Mouse (Mus musculus) heart, embryonic 11.5 days (tissue): ENCODE results near the gene Abr. TPM values are rescaled to one million over a fixed set of nuclear protein-coding genes. Genes with fewer than 3 reads are reported as not detected.
A peak's percentile ranks its signal among the peaks of the same experiment; 100 is the strongest.

Experiments used
- ATAC-seq: fragments of 200-750 bp; cut with Nextera tagmentation; replicated peaks from 2 replicates; pipeline ENCODE4 v1.8.0; 2017; ENCODE audit warnings: moderate library complexity; ENCODE audit not compliant: insufficient number of reproducible peaks, low FRiP score, low TSS enrichment
- H3K27ac ChIP-seq: fragments of 300-500 bp; sonication (generic); 2 replicates; pipeline ENCODE4 v1.5.1; 2014; ENCODE audit warnings: mild to moderate bottlenecking, low read depth, low read length
- H3K27me3 ChIP-seq: fragments of 300-500 bp; sonication (generic); 2 replicates; pipeline ENCODE4 v1.6.1; 2014; ENCODE audit warnings: mild to moderate bottlenecking, low read length, mixed read lengths; ENCODE audit not compliant: control insufficient read depth, insufficient read depth
- H3K36me3 ChIP-seq: fragments of 300-500 bp; sonication (generic); 2 replicates; pipeline ENCODE4 v1.6.1; 2014; ENCODE audit warnings: mild to moderate bottlenecking, low read length, moderate library complexity, mixed read lengths; ENCODE audit not compliant: control insufficient read depth, insufficient read depth
- H3K4me1 ChIP-seq: fragments of 300-500 bp; sonication (generic); 2 replicates; pipeline ENCODE4 v1.6.1; 2014; ENCODE audit warnings: low read length; ENCODE audit not compliant: control insufficient read depth, insufficient read depth
- H3K4me2 ChIP-seq: fragments of 300-500 bp; sonication (generic); 2 replicates; pipeline ENCODE4 v1.6.1; 2014; ENCODE audit warnings: mild to moderate bottlenecking, moderate library complexity
- H3K4me3 ChIP-seq: fragments of 300-500 bp; sonication (generic); 2 replicates; pipeline ENCODE4 v1.5.1; 2014; ENCODE audit warnings: low read depth, low read length
- H3K9ac ChIP-seq: fragments of 300-500 bp; sonication (generic); 2 replicates; pipeline ENCODE4 v1.6.1; 2014; ENCODE audit warnings: mild to moderate bottlenecking, low read depth, low read length, moderate library complexity
- H3K9me3 ChIP-seq: fragments of 300-500 bp; sonication (generic); replicated peaks from 2 replicates; pipeline ENCODE4 v1.6.1; 2016; ENCODE audit warnings: low read length; ENCODE audit not compliant: control insufficient read depth
- WGBS: fragments of 180-500 bp; shearing (Covaris S2); extraction: QIAGEN DNeasy Blood & Tissue Kit; methylation state at CpG from one replicate; pipeline ENCODE4 v1.1.7; 2014; ENCODE audit not compliant: insufficient replicate concordance; 5-methylcytosine and 5-hydroxymethylcytosine counted together
- polyA plus RNA-seq: library from polyadenylated mRNA; unstranded; fragments of >200 nt; fragmentation: Nextera tagmentation; extraction: Ambion mirVana; gene quantifications from 2 replicates; pipeline ENCODE4 v1.2.1, GENCODE M21; 2014

Gene Abr
- polyA plus RNA-seq, 1 experiment from 2014 or later, result 22.9 TPM

DNA sequence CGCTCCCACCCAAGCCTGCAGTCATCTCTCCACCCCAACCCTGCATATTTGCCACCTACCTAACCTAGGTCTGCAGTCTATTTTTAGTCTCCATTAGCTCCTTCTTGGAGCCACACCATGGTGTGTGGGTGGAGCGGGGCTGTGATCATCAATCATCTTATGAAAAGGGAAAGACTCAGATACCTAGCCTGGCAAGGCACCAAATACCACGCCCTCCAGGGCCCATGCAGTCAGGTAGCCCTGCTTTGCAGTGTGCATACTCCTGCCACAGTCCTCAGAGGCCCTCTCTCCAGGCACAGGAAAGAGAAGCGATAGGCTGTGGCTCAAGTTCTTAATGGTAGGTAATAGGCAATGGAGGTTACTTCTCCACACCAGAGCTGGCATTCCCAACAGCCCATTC is 128.9 kb downstream of the Abr start:
- Histone ChIP-seq H3K4me2 (peak overlapping the region; percentile 88), H3K4me1 (peaks cover 69% of the 10 kb centered on the region), H3K9ac (peak overlapping the region; percentile 49; the same call in 1 of the 2 replicates), H3K27me3 (no peaks in the 10 kb centered on the region), H3K27ac (no peak overlapping the region), H3K4me3 (peak overlapping the region; percentile 66), H3K9me3 (no peaks in the 10 kb centered on the region), H3K36me3 (no peaks in the 10 kb centered on the region)
- no peak for ATAC-seq
- WGBS, result 42% methylated on average over 4 of the region's 4 CpGs

GRCm38 (mm10) chr11:76491817-76492216 is 130.3 kb downstream of the Abr start:
- peak overlapping the region; percentile 88; the same call in 1 of the 2 replicates for H3K4me2 ChIP-seq
- no peaks in the 10 kb centered on the region for H3K36me3 ChIP-seq
- no peak overlapping the region for H3K4me3 ChIP-seq
- WGBS, result 72% methylated on average over 9 of the region's 9 CpGs
- no peak for ATAC-seq
- H3K27me3 ChIP-seq, result no peaks in the 10 kb centered on the region
- H3K4me1 ChIP-seq, result peaks cover 62% of the 10 kb centered on the region
- H3K9me3 ChIP-seq, result no peaks in the 10 kb centered on the region
- H3K27ac ChIP-seq, result no peak overlapping the region
- peak overlapping the region; percentile 49; the same call in 1 of the 2 replicates for H3K9ac ChIP-seq

GRCm38 (mm10) chr11:76489407-76489806 is 132.7 kb downstream of the Abr start:
- Histone ChIP-seq H3K4me1 (peaks cover 67% of the 10 kb centered on the region), H3K36me3 (no peaks in the 10 kb centered on the region), H3K4me3 (no peak overlapping the region), H3K9ac (peak overlapping the region; percentile 13; the same call in 1 of the 2 replicates), H3K27ac (no peak overlapping the region), H3K4me2 (no peak overlapping the region), H3K27me3 (no peaks in the 10 kb centered on the region), H3K9me3 (no peaks in the 10 kb centered on the region)
- WGBS, result 53% methylated on average over 6 of the region's 6 CpGs
- ATAC-seq, result no peak

DNA sequence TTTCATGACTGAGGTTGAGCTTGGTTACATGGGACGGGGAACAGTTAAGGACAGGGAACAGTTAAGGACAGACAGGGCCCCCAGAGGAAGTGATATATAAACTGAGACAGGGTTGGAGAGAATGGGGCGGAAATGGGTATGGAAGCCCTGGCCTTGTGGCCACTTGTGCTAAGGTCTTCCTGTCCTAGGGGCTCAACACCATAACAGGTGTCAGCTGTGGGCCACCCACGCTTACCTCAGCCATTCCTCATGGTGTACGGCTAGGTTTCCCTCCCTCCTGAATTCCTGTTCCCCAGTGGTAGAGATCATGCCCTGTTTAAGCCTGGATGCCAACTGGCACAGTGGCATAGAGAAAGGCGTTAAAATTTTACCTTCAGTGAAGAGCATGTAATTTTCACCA is 135.1 kb downstream of the Abr start:
- Histone ChIP-seq H3K4me3 (no peak overlapping the region), H3K4me2 (no peak overlapping the region), H3K4me1 (peaks cover 71% of the 10 kb centered on the region), H3K9ac (no peak overlapping the region), H3K36me3 (no peaks in the 10 kb centered on the region), H3K9me3 (no peaks in the 10 kb centered on the region), H3K27ac (peak overlapping the region; percentile 7; the same call in 1 of the 2 replicates), H3K27me3 (no peaks in the 10 kb centered on the region)
- WGBS, result 77% methylated on average over 5 of the region's 5 CpGs
- ATAC-seq, result no peak

DNA sequence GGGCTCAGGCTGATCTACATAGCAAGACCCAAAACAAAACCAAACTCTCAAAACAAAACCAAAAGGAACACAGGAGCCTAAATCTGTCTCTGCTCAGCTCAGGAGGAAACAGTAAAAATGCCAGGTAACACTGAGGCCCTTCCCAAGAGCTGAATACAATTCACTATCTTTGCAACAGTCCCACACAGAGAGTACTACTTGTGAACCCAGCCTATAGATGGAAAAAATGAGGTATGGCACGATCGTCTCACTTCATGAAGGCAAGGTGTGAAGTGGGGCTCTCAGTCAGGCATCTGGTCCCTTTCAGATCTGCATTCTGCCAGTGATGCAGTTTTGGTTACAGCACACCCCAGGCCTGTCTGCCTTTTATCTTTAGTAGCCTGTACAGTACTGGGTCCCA is 138.1 kb downstream of the Abr start:
- Histone ChIP-seq H3K36me3 (0 out of 2 replicates have a peak, but pooled peaks cover 3% of the 10 kb centered on the region), H3K4me3 (no peak overlapping the region), H3K9ac (no peak overlapping the region), H3K4me1 (peaks cover 49% of the 10 kb centered on the region), H3K4me2 (no peak overlapping the region), H3K27me3 (no peaks in the 10 kb centered on the region), H3K9me3 (no peaks in the 10 kb centered on the region), H3K27ac (peak overlapping the region; percentile 72)
- ATAC-seq, result no peak
- 32% methylated on average over 2 of the region's 2 CpGs for WGBS

DNA sequence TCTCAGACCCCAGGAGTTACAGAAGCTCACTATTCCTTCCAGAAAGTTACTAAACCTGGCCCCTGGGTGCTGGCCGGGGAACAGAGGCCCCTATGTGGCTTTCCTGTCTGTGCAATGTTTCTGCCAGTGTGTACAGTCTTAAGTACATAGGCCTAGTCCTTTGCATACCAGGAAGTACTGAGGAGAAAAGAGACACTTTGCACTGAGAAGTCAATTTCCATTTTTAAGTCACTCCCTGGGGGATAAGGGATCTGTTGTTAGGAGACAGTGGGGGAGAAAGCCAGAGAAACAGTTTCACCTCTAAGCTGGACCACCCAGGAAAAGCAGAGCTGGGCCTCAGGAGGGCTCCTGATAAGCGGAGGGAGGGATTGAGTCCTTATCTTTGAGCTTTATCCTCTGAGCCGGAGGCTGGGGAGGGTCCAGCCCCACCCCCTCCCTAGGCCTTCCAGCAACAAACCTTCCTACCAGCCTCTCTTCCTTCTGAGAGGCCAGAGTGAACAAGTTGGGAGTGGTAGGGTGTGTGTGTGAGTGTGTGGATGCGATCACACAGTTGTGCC is 138.9 kb downstream of the Abr start:
- ATAC-seq, result 0 out of 2 replicates have a peak, but pooled peaks have one; percentile 29

DNA sequence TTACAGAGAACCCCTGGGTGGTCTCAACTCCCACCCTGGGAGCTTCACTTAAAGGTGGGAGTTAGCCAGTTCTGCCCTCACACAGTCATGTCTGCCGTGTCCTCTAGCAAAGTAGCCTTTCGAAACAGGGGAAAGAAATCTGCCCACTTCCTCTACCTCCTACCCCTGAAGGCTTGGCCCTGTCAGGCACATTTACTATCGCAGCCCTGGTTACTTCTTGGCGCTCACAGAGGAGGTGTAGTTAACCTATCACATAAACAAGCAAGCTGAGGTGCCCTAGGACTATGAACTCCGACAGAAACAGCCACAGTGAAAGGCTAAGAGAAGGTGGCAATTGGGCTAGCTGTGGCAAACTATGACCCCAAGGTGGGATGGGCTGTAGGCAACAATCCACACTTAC is 139.4 kb downstream of the Abr start:
- H3K4me3 ChIP-seq, result no peak overlapping the region
- H3K9ac ChIP-seq, result peak overlapping the region; percentile 24; the same call in 1 of the 2 replicates
- 22% methylated on average over 5 of the region's 5 CpGs for WGBS
- no peaks in the 10 kb centered on the region for H3K9me3 ChIP-seq
- peak overlapping the region; percentile 30 for H3K4me2 ChIP-seq
- ATAC-seq, result no peak
- H3K4me1 ChIP-seq, result peaks cover 48% of the 10 kb centered on the region
- H3K27me3 ChIP-seq, result no peaks in the 10 kb centered on the region
- peak overlapping the region; percentile 72 for H3K27ac ChIP-seq
- H3K36me3 ChIP-seq, result 0 out of 2 replicates have a peak, but pooled peaks cover 7% of the 10 kb centered on the region

More for the DNA sequence above, 138.9 kb downstream of the Abr start:
- 4% methylated on average over 4 of the region's 4 CpGs for WGBS
- Histone ChIP-seq H3K9me3 (no peaks in the 10 kb centered on the region), H3K27ac (peak overlapping the region; percentile 72), H3K4me3 (no peak overlapping the region), H3K9ac (peak overlapping the region; percentile 44), H3K27me3 (no peaks in the 10 kb centered on the region), H3K4me2 (peak overlapping the region; percentile 30), H3K4me1 (peaks cover 48% of the 10 kb centered on the region), H3K36me3 (0 out of 2 replicates have a peak, but pooled peaks cover 3% of the 10 kb centered on the region)

DNA sequence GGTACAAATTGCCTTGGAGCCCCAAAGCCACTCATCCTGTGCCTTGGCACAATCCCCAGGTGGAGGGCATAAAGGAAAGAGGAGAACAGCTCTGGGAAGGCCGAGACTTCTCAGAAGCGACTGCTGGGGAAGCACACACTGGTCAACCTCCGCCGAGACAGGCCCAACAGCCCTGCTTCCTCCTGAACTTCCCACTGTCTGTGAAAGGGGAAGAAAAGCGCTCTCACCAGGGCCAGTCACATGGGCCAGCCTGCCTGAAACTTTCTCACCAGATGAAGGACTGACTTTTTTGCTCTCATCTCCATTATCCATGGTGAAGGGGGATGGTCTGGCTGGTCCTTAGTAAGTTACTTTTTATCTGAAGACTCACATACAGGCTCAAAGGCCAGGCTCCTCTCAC is 139.9 kb downstream of the Abr start:
- 47% methylated on average over 5 of the region's 5 CpGs for WGBS
- Histone ChIP-seq H3K4me2 (no peak overlapping the region), H3K4me3 (no peak overlapping the region), H3K36me3 (0 out of 2 replicates have a peak, but pooled peaks cover 8% of the 10 kb centered on the region), H3K4me1 (peaks cover 51% of the 10 kb centered on the region), H3K9me3 (no peaks in the 10 kb centered on the region), H3K27ac (no peak overlapping the region), H3K9ac (no peak overlapping the region), H3K27me3 (no peaks in the 10 kb centered on the region)
- no peak for ATAC-seq

DNA sequence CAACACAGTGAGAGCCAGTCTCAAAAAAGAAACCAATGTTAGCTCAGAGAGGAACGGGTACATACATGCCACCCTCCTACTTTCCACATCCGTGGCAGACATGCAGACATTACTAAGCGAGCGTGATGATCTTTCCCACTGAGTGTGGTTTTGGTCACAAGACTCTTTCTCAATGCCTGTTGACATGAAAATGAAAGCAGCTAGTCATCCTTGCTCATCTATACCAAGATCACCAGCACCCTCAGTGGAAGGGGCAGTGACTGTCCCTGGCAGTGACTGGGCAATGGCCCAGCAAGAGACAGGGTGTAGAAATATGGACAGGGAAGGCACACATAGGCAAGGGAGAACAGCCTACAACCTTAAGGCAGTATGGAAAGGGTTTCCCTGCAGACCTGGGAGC is 142.4 kb downstream of the Abr start:
- 0 out of 2 replicates have a peak, but pooled peaks cover 8% of the 10 kb centered on the region for H3K36me3 ChIP-seq
- H3K4me2 ChIP-seq, result no peak overlapping the region
- no peaks in the 10 kb centered on the region for H3K27me3 ChIP-seq
- H3K9ac ChIP-seq, result no peak overlapping the region
- no peaks in the 10 kb centered on the region for H3K9me3 ChIP-seq
- no peak for ATAC-seq
- whole genome bisulfite sequencing, result 78% methylated on average over 4 of the region's 4 CpGs
- no peak overlapping the region for H3K27ac ChIP-seq
- peaks cover 46% of the 10 kb centered on the region for H3K4me1 ChIP-seq
- H3K4me3 ChIP-seq, result no peak overlapping the region
